In the genomic region with DNA sequence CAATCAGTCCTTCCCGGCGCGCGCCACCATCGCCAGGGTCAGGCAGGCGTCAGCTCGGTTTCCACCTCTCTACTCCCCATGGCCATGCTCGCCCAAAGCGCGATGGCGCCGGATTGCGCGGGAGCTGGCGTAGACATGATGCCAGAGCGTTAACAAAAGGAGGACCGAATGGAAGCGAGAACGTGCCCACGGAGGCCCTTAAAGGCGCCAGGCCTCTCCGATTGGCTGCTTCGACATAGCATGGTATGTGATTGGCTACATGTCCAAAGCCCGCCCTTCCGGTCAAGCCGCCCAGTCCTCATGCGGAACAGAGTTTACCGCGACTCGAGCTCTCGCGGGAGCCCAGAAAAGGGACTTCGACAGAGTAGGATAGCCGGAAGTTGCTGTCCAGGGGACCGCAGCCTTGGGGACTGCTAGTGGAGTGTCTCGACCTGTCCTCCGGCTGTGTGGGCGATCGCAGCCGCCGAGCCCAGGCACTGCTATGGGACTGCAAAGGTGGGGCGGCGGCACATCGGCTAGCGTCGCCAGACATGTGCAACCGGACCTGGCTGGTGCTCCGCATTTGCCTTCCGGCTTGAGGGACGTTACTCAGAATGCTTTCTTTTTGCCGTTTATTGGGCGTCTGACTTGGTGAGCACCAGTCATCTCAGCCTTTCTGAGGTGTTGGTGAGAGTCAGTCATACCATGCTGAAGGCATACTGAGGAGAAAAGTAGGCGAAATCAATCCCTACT, we compare ENCODE assay signal across 8 mouse cellular contexts. TPM values are rescaled to one million over a fixed set of nuclear protein-coding genes. Genes with fewer than 3 reads are reported as not detected.
DNase-seq lines count a peak whose midpoint lies in the region; ATAC-seq and TF ChIP-seq lines count a peak whose summit lies in the region.

No protein-coding gene starts in this region.

- peaks cover 3 to 43% of the 10 kb centered on the region in 2 experiments; a peak in 3 of 4 replicates for H3K36me3 ChIP-seq in MEL (ENCODE audit: control insufficient read depth in 1 of 2, insufficient read depth in 2 of 2, low read length in 2 of 2)
- peaks cover 24% of the 10 kb centered on the region for H3K36me3 ChIP-seq in forebrain, postnatal 0 days (ENCODE audit: insufficient read depth)
- peaks cover 22% of the 10 kb centered on the region for H3K36me3 ChIP-seq in lung, embryonic 15.5 days

- no peaks in the 10 kb centered on the region for H3K9me3 ChIP-seq in MEL (replicated peaks; ENCODE audit: insufficient read depth, low read length)
- no peaks in the 10 kb centered on the region for H3K9me3 ChIP-seq in forebrain, postnatal 0 days (ENCODE audit: low read length)
- H3K9me3 ChIP-seq in lung, embryonic 15.5 days, result no peaks in the 10 kb centered on the region

- peak; percentile 99 for DNase-seq in MEL (ENCODE audit: low read depth, low spot score)
- peak; percentile 93 to 95 for DNase-seq in cerebellum, adult 2 months
- DNase-seq in forebrain, postnatal 0 days, result peak; percentile 99
- peak; percentile 94 for DNase-seq in heart, postnatal 4 days
- peak; percentile 92 to 93 for DNase-seq in layer of hippocampus, adult 8-10 months (ENCODE audit: low spot score in 2 of 2)
- peak; percentile 91 for DNase-seq in ovary, adult 18-20 months (ENCODE audit: low spot score)
- DNase-seq in thymus, postnatal 0 days (ENCODE audit: low spot score), result peak; percentile 95

- H3K4me2 ChIP-seq in forebrain, postnatal 0 days (ENCODE audit: low read depth), result peak overlapping the region; percentile 83
- H3K4me2 ChIP-seq in lung, embryonic 15.5 days, result peak overlapping the region; percentile 86

- no peaks in the 10 kb centered on the region for H3K27me3 ChIP-seq in MEL (ENCODE audit: control insufficient read depth in 1 of 2, insufficient read depth in 2 of 2, low read length in 2 of 2)
- H3K27me3 ChIP-seq in cerebellum, adult 2 months (ENCODE audit: control insufficient read depth, insufficient read depth, low read length), result no peaks in the 10 kb centered on the region
- H3K27me3 ChIP-seq in forebrain, postnatal 0 days (ENCODE audit: insufficient read depth, low read length), result no peaks in the 10 kb centered on the region
- H3K27me3 ChIP-seq in lung, embryonic 15.5 days, result no peaks in the 10 kb centered on the region

- peaks cover 13 to 40% of the 10 kb centered on the region in 2 experiments for H3K4me1 ChIP-seq in MEL (ENCODE audit: control insufficient read depth in 1 of 2, insufficient read depth in 2 of 2, low read length in 2 of 2)
- peaks cover 6% of the 10 kb centered on the region for H3K4me1 ChIP-seq in cerebellum, adult 2 months (ENCODE audit: control insufficient read depth, insufficient read depth, low read length)
- peaks cover 28% of the 10 kb centered on the region for H3K4me1 ChIP-seq in forebrain, postnatal 0 days (ENCODE audit: insufficient read depth)
- peaks cover 41% of the 10 kb centered on the region for H3K4me1 ChIP-seq in lung, embryonic 15.5 days

- TF ChIP-seq RAD21 in MEL (IDR thresholded peaks at IDR 0.05; ENCODE audit: low read depth, low read length), result no peak

- peak; percentile 88 to 97 for TF ChIP-seq POLR2A in MEL (IDR thresholded peaks at IDR 0.05; ENCODE audit: control insufficient read depth in 1 of 2, insufficient read depth in 1 of 2, low read depth in 1 of 2, low read length in 2 of 2, poor library complexity in 1 of 2)
- TF ChIP-seq POLR2A in cerebellum, adult 2 months (IDR thresholded peaks at IDR 0.05; ENCODE audit: borderline replicate concordance, insufficient read depth, low read length), result peak; percentile 93

- peak in 1 of 2 experiments; percentile 43; a peak in 1 of 4 replicates for TF ChIP-seq EP300 in MEL (IDR thresholded peaks at IDR 0.05; ENCODE audit: low read depth in 1 of 2, low read length in 2 of 2)

- H3K9ac ChIP-seq in MEL (ENCODE audit: control insufficient read depth, low read depth, low read length, poor library complexity, severe bottlenecking), result peak overlapping the region; percentile 91
- H3K9ac ChIP-seq in forebrain, postnatal 0 days, result peak overlapping the region; percentile 96
- H3K9ac ChIP-seq in lung, embryonic 15.5 days, result peak overlapping the region; percentile 95

- peaks cover 37% of the 10 kb centered on the region for H3K79me2 ChIP-seq in MEL (ENCODE audit: control insufficient read depth, insufficient read depth, low read length, poor library complexity)

- WGBS in cerebellum, adult 2 months, result under 1% methylated on average over 53 of the region's 53 CpGs
- 2% methylated on average over 53 of the region's 53 CpGs for WGBS in forebrain, postnatal 0 days
- under 1% methylated on average over 53 of the region's 53 CpGs for WGBS in lung, embryonic 15.5 days

- H3K27ac ChIP-seq in MEL (ENCODE audit: control insufficient read depth, low read depth, low read length), result peak overlapping the region; percentile 84
- peak overlapping the region; percentile 57 for H3K27ac ChIP-seq in cerebellum, adult 2 months (ENCODE audit: insufficient read depth, low read length)
- peak overlapping the region; percentile 97 for H3K27ac ChIP-seq in forebrain, postnatal 0 days (ENCODE audit: low read depth, low read length)
- H3K27ac ChIP-seq in lung, embryonic 15.5 days, result peak overlapping the region; percentile 91

- ATAC-seq in forebrain, postnatal 0 days, result peak; percentile 99
- ATAC-seq in lung, embryonic 15.5 days (ENCODE audit: borderline replicate concordance, extremely low read depth, low FRiP score, low TSS enrichment), result peak; percentile 100

- peak overlapping the region; percentile 60 to 79 for H3K4me3 ChIP-seq in MEL (ENCODE audit: control insufficient read depth in 1 of 2, insufficient read depth in 1 of 2, low read depth in 2 of 2, low read length in 2 of 2)
- H3K4me3 ChIP-seq in cerebellum, adult 2 months (replicated peaks; ENCODE audit: insufficient read depth, low read depth, low read length), result peak overlapping the region; percentile 91
- H3K4me3 ChIP-seq in forebrain, postnatal 0 days (ENCODE audit: low read depth, low read length), result peak overlapping the region; percentile 90
- H3K4me3 ChIP-seq in lung, embryonic 15.5 days, result peak overlapping the region; percentile 84

- no peak for TF ChIP-seq CTCF in MEL (IDR thresholded peaks at IDR 0.05 in 2 of 3, conservative IDR thresholded peaks at IDR 0.05 in 1 of 3; ENCODE audit: control insufficient read depth in 1 of 3, insufficient read depth in 1 of 3, low read depth in 2 of 3, low read length in 3 of 3, poor library complexity in 1 of 3, severe bottlenecking in 1 of 3)
- no peak for TF ChIP-seq CTCF in cerebellum, adult 2 months (IDR thresholded peaks at IDR 0.05; ENCODE audit: borderline replicate concordance, insufficient read depth, low read depth, low read length)
- TF ChIP-seq CTCF in forebrain, postnatal 0 days (IDR thresholded peaks at IDR 0.05; ENCODE audit: low read depth), result no peak

TF ChIP-seq in MEL, 35 proteins besides CTCF, POLR2A, EP300 and RAD21 (continues in another document):
- TF ChIP-seq USF2 (IDR thresholded peaks at IDR 0.05; ENCODE audit: borderline replicate concordance in 1 of 2, insufficient read depth in 1 of 2, low read depth in 1 of 2, low read length in 2 of 2), result no peak
- no peak for TF ChIP-seq GATA1 (IDR thresholded peaks at IDR 0.05; ENCODE audit: low read depth, low read length)
- TF ChIP-seq KAT2A (conservative IDR thresholded peaks at IDR 0.05; ENCODE audit: low read depth, low read length), result peak; percentile 59
- no peak for TF ChIP-seq ZNF384 (IDR thresholded peaks at IDR 0.05; ENCODE audit: low read depth, low read length)
- TF ChIP-seq BHLHE40 (IDR thresholded peaks at IDR 0.05; ENCODE audit: borderline replicate concordance, low read depth, low read length), result peak; percentile 77
- no peak for TF ChIP-seq MYB (IDR thresholded peaks at IDR 0.05; ENCODE audit: low read depth, low read length)
- 0 out of 2 replicates have a peak, but pooled peaks have one; percentile 17 for TF ChIP-seq MAZ (IDR thresholded peaks at IDR 0.05; ENCODE audit: low read depth, low read length)
- peak; percentile 88 for TF ChIP-seq ELF1 (IDR thresholded peaks at IDR 0.05; ENCODE audit: low read depth, low read length)
- no peak for TF ChIP-seq CHD1 (IDR thresholded peaks at IDR 0.05; ENCODE audit: low read depth, low read length)
- no peak for TF ChIP-seq UBTF (IDR thresholded peaks at IDR 0.05; ENCODE audit: borderline replicate concordance, insufficient read depth, low read depth, low read length)
- TF ChIP-seq TAL1 (IDR thresholded peaks at IDR 0.05; ENCODE audit: low read length), result no peak
- TF ChIP-seq MEF2A (IDR thresholded peaks at IDR 0.05; ENCODE audit: extremely low read depth, insufficient replicate concordance, low read depth, low read length, poor library complexity, severe bottlenecking), result no peak
- TF ChIP-seq MYC (IDR thresholded peaks at IDR 0.05; ENCODE audit: low read depth, low read length), result peak; percentile 99
- TF ChIP-seq ZKSCAN1 (IDR thresholded peaks at IDR 0.05; ENCODE audit: low read depth, low read length), result no peak
- no peak for TF ChIP-seq RCOR1 (IDR thresholded peaks at IDR 0.05; ENCODE audit: low read depth, low read length)
- no peak for TF ChIP-seq USF1 (IDR thresholded peaks at IDR 0.05; ENCODE audit: low read depth, low read length)
- TF ChIP-seq E2F4 (IDR thresholded peaks at IDR 0.05; ENCODE audit: borderline replicate concordance, low read depth, low read length), result 0 out of 2 replicates have a peak, but pooled peaks have one; percentile 82
- peak; percentile 86 for TF ChIP-seq HCFC1 (IDR thresholded peaks at IDR 0.05; ENCODE audit: low read depth, low read length)
- no peak for TF ChIP-seq JUND (IDR thresholded peaks at IDR 0.05; ENCODE audit: low read depth, low read length)
- TF ChIP-seq ZC3H11A (IDR thresholded peaks at IDR 0.05; ENCODE audit: low read depth, low read length), result no peak
- peak; percentile 97 for TF ChIP-seq CHD2 (IDR thresholded peaks at IDR 0.05; ENCODE audit: low read length)
- peak; percentile 65; the same call in 1 of the 2 replicates for TF ChIP-seq SIN3A (IDR thresholded peaks at IDR 0.05; ENCODE audit: low read length)
- TF ChIP-seq GABPA (IDR thresholded peaks at IDR 0.05; ENCODE audit: low read depth, low read length), result no peak

RNA-seq across cellular contexts. Expression of a gene that starts 13.5 kb away (rescaled TPM):
- 60.5 and 61.2 TPM in 2 replicates for total RNA-seq in MEL (2012; rRNA removed)
- 100 to 1,000 TPM in 1 of 2 experiments, not detected in 1; 165 TPM for polyA plus RNA-seq in MEL (2012; ENCODE audit: insufficient read depth in 1 of 2, insufficient read length in 2 of 2, low read depth in 1 of 2, low replicate concordance in 2 of 2, missing spikeins in 1 of 2)
- 117 and 129 TPM in 2 replicates for polyA plus RNA-seq in cerebellum, adult 2 months (2012; rRNA removed)
- 123 and 160 TPM in 2 replicates for total RNA-seq in forebrain, postnatal 0 days (2014; rRNA removed)
- 77.5 and 78.6 TPM in 2 replicates for polyA plus RNA-seq in forebrain, postnatal 0 days (2015; fragmentation: Nextera tagmentation; extraction: Ambion mirVana)
- total RNA-seq in heart, postnatal 4 days (2021), result 100 to 1,000 TPM; 156 to 166 TPM
- total RNA-seq in layer of hippocampus, adult 8-10 months (2022), result 100 to 1,000 TPM; 104 to 115 (median 109) TPM
- polyA plus RNA-seq in lung, embryonic 15.5 days (2015; fragmentation: Nextera tagmentation; extraction: Ambion mirVana), result 145 and 152 TPM in 2 replicates
- polyA plus RNA-seq in thymus, postnatal 0 days (2015; fragmentation: Nextera tagmentation; extraction: Ambion mirVana), result 75.0 and 79.4 TPM in 2 replicates

Comparison
In these comparisons a context has a peak if more than half of its experiments do, and no peak if none do; other contexts are left out.
1. Peak in every context shown above with its lines: DNase-seq, ATAC-seq, H3K4me3 ChIP-seq and H3K27ac ChIP-seq.